Mouse (Mus musculus) layer of hippocampus, postnatal 25 days (tissue): Measurements from ENCODE around the gene Actl6b. TPM values are rescaled to one million over a fixed set of nuclear protein-coding genes. Genes with fewer than 3 reads are reported as not detected.

Experiments used
- DNase-seq, 2 experiments: peaks; one replicate each; pipeline ENCODE4 v3.0.0; 2022; ENCODE audit warnings: mixed read lengths in 2 of 2, low spot score in 1 of 2; ENCODE audit errors: extremely low spot score in 1 of 2
- total RNA-seq, 2 experiments: library from RNA; stranded (reverse); gene quantifications; 2 replicates each; pipeline ENCODE4 v1.2.3; 2021

Actl6b gene
- total RNA-seq, 2 experiments from 2014 or later: 129 to 132 TPM

GRCm38 (mm10) chr5:137553000-137553399 is 317 bp upstream of the Actl6b start:
- DNase-seq: no peak

GRCm38 (mm10) chr5:137553898-137554297 is 581 bp downstream of the Actl6b start:
- DNase-seq: no peak

GRCm38 (mm10) chr5:137561556-137561955 is 8.2 kb downstream of the Actl6b start:
- no peak for DNase-seq

- DNase-seq: peak in 1 of 2 experiments; percentile 35
Observed at GRCm38 (mm10) chr5:137562965-137563364, 9.6 kb downstream of the Actl6b start.

- no peak for DNase-seq
Observed at GRCm38 (mm10) chr5:137565744-137566143, 12.4 kb downstream of the Actl6b start.

- no peak for DNase-seq
Observed at GRCm38 (mm10) chr5:137566416-137566815, 13.1 kb downstream of the Actl6b start.

GRCm38 (mm10) chr5:137568223-137568798 is 15.0 kb downstream of the Actl6b start:
- no peak for DNase-seq

- DNase-seq: no peak
Observed at GRCm38 (mm10) chr5:137569031-137569430, 15.7 kb downstream of the Actl6b start.

- DNase-seq: no peak
Observed at GRCm38 (mm10) chr5:137569665-137570064, 16.3 kb downstream of the Actl6b start, which contains the start of gene Tfr2. Gene Tfr2, plus strand, starts transcription at chr5:137569840.

- no peak for DNase-seq
Observed at GRCm38 (mm10) chr5:137570181-137570580, 16.9 kb downstream of the Actl6b start.

- DNase-seq: no peak
Observed at GRCm38 (mm10) chr5:137570691-137571586, 17.6 kb downstream of the Actl6b start.

- peak; percentile 31 to 54 for DNase-seq
Observed at GRCm38 (mm10) chr5:137574470-137574901, 21.2 kb downstream of the Actl6b start.

- no peak for DNase-seq
Observed at GRCm38 (mm10) chr5:137580246-137580645, 26.9 kb downstream of the Actl6b start.

GRCm38 (mm10) chr5:137582702-137583101 is 29.4 kb downstream of the Actl6b start:
- DNase-seq: no peak

- peak; percentile 46 to 53 for DNase-seq
Observed at GRCm38 (mm10) chr5:137583670-137584169, 30.4 kb downstream of the Actl6b start.

- peak; percentile 26 to 70 for DNase-seq
Observed at GRCm38 (mm10) chr5:137584976-137585375, 31.7 kb downstream of the Actl6b start.

- no peak for DNase-seq
Observed at GRCm38 (mm10) chr5:137590507-137590906, 37.2 kb downstream of the Actl6b start.

GRCm38 (mm10) chr5:137595921-137596320 is 42.6 kb downstream of the Actl6b start:
- DNase-seq: no peak

GRCm38 (mm10) chr5:137596601-137597261 is 43.4 kb downstream of the Actl6b start:
- DNase-seq: no peak

GRCm38 (mm10) chr5:137597625-137598024 is 44.3 kb downstream of the Actl6b start:
- DNase-seq: no peak
